ENCODE assay signal across 8 mouse cellular contexts in the genomic region with DNA sequence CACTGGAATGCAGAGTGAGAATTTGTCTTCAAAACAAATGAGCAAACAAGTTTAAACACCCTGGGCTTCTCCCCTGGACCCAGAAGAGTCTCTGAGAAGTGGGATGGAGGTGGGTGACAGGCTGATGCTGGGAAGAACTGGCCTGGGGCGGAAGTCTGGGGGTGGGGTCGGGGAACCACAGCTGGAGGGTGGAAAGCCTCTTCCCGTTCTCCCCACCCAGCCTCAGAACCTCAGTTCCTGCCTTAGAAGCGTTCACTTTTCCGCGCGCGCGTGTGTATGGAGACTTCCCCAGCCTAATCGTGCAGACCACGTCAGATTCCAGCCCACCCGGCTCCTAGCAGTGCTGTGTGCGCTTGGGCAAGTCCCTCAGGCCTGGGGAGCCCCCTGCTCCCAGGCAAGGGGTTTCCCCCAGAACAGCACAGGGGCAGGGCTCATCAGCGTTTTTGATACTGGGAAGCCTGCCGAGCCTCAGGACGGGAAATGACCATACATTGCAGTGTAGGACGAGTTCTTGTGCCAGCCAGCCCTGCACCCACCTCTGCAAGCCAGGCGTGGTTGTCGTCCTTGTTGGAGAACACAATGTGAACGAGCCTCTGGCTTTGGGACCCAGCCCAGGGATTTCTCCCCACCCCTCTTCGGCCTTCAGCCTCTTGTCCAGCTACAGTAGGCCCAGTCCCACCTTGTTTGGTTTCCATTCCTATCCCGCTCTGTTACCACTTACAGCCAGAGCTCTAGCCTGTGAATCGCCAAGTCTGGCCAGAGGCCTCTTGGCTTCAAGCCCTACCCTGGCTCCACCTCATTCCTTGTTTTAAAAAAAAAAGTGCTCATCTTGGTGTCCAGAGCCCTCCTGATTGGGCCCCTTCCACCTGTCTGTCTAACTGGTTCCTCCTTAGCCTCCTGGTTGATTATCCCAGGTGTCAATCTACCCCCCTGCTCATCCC. TPM values are rescaled to one million over a fixed set of nuclear protein-coding genes. Genes with fewer than 3 reads are reported as not detected.
DNase-seq lines count a peak whose midpoint lies in the region; ATAC-seq and TF ChIP-seq lines count a peak whose summit lies in the region.

No protein-coding gene starts in this region.

- peak overlapping the region; percentile 97 for H3K9ac ChIP-seq in heart, embryonic 15.5 days

- H3K36me3 ChIP-seq in heart, embryonic 15.5 days = no peaks in the 10 kb centered on the region

- peak overlapping the region; percentile 76 for H3K4me2 ChIP-seq in heart, embryonic 15.5 days

- TF ChIP-seq CTCF in embryonic fibroblast, embryonic 13.5 days (IDR thresholded peaks at IDR 0.05; ENCODE audit: borderline replicate concordance, insufficient read depth, low read length) = no peak

- H3K9me3 ChIP-seq in heart, embryonic 15.5 days (replicated peaks) = no peaks in the 10 kb centered on the region

- peaks cover 7% of the 10 kb centered on the region; the same call in 1 of the 2 replicates for H3K4me1 ChIP-seq in embryonic fibroblast, embryonic 13.5 days (ENCODE audit: control insufficient read depth, insufficient read depth, low read length)
- peaks cover 52% of the 10 kb centered on the region for H3K4me1 ChIP-seq in heart, embryonic 15.5 days (replicated peaks)

- peak; percentile 86 for DNase-seq in CD4-positive helper T cell, adult 2 months (ENCODE audit: low read depth, low spot score)
- peak; percentile 85 for DNase-seq in adipocyte (ENCODE audit: low spot score)
- DNase-seq in kidney, postnatal 10 days = peak; percentile 82
- peak; percentile 79 for DNase-seq in lung, postnatal 25 days (ENCODE audit: low spot score)
- peak; percentile 60 for DNase-seq in retina, embryonic 14.5 days (ENCODE audit: low spot score)
- DNase-seq in urinary bladder, postnatal 36 days (ENCODE audit: low spot score in 2 of 2) = peak; percentile 39 to 59

- no peaks in the 10 kb centered on the region for H3K27me3 ChIP-seq in heart, embryonic 15.5 days

- peak overlapping the region; percentile 33 for H3K4me3 ChIP-seq in embryonic fibroblast, embryonic 13.5 days (ENCODE audit: insufficient read depth, low read length)
- peak overlapping the region; percentile 97 for H3K4me3 ChIP-seq in heart, embryonic 15.5 days

- TF ChIP-seq POLR2A in embryonic fibroblast, embryonic 13.5 days (IDR thresholded peaks at IDR 0.05; ENCODE audit: low read depth, low read length) = peak; percentile 49; the same call in 1 of the 2 replicates

- ATAC-seq in heart, embryonic 15.5 days (replicated peaks; ENCODE audit: insufficient number of reproducible peaks, insufficient read depth, low FRiP score, low read depth) = peak; percentile 56

- H3K27ac ChIP-seq in embryonic fibroblast, embryonic 13.5 days (ENCODE audit: insufficient read depth, low read length) = peak overlapping the region; percentile 83
- peak overlapping the region; percentile 95 for H3K27ac ChIP-seq in heart, embryonic 15.5 days

- WGBS in heart, embryonic 15.5 days = 11% methylated on average over 23 of the region's 23 CpGs

RNA-seq across cellular contexts. Expression of gene Gramd1a, which starts 4.1 kb away (rescaled TPM):
- polyA plus RNA-seq in embryonic fibroblast, embryonic 13.5 days (2011; ENCODE audit: insufficient read length, low read depth, missing spikeins) = 44.3 and 53.9 TPM in 2 replicates
- 41.4 and 56.8 TPM in 2 replicates for polyA plus RNA-seq in heart, embryonic 15.5 days (2015; fragmentation: Nextera tagmentation; extraction: Ambion mirVana)

RNA-seq across cellular contexts. Expression of gene Scn1b, which starts 24.8 kb away (rescaled TPM):
- polyA plus RNA-seq in embryonic fibroblast, embryonic 13.5 days (2011; ENCODE audit: insufficient read length, low read depth, missing spikeins) = 40.8 and 57.9 TPM in 2 replicates
- 3.7 and 4.0 TPM in 2 replicates for polyA plus RNA-seq in heart, embryonic 15.5 days (2015; fragmentation: Nextera tagmentation; extraction: Ambion mirVana)

RNA-seq across cellular contexts. Expression of gene Hpn, which starts 36.5 kb away (rescaled TPM):
- polyA plus RNA-seq in embryonic fibroblast, embryonic 13.5 days (2011; ENCODE audit: insufficient read length, low read depth, missing spikeins) = 0.60 and 0.90 TPM in 2 replicates
- polyA plus RNA-seq in heart, embryonic 15.5 days (2015; fragmentation: Nextera tagmentation; extraction: Ambion mirVana) = 1.5 and 4.8 TPM in 2 replicates

Comparison
In these comparisons a context has a peak if more than half of its experiments do, and no peak if none do; other contexts are left out.
1. Peak in every context shown above with its lines: DNase-seq, ATAC-seq, H3K4me3 ChIP-seq and H3K27ac ChIP-seq.